Mouse (Mus musculus): Measurements from ENCODE around the gene Mcemp1. TPM values are rescaled to one million over a fixed set of nuclear protein-coding genes. Genes with fewer than 3 reads are reported as not detected.

The Mcemp1 gene
- polyA plus RNA-seq, 1 experiment from 2014 or later = 0.29 TPM

GRCm38 (mm10) chr8:3647561-3647960 lies 18.0 kb upstream of the Mcemp1 start:
- Histone ChIP-seq H3K4me3 (no peak overlapping the region), H3K36me3 (no peaks in the 10 kb centered on the region), H3K4me2 (no peak overlapping the region), H3K9me3 (replicated peaks) (no peaks in the 10 kb centered on the region), H3K9ac (no peak overlapping the region), H3K4me1 (replicated peaks) (no peaks in the 10 kb centered on the region), H3K27ac (no peak overlapping the region), H3K27me3 (no peaks in the 10 kb centered on the region)
- no peak for ATAC-seq (replicated peaks; ENCODE audit: insufficient number of reproducible peaks, insufficient read depth, low FRiP score, low read depth)
- WGBS = 66% methylated on average over 4 of the region's 4 CpGs

GRCm38 (mm10) chr8:3648268-3648667 lies 17.3 kb upstream of the Mcemp1 start:
- H3K27me3 ChIP-seq = no peaks in the 10 kb centered on the region
- no peak overlapping the region for H3K4me2 ChIP-seq
- H3K27ac ChIP-seq = no peak overlapping the region
- no peaks in the 10 kb centered on the region for H3K36me3 ChIP-seq
- no peak for ATAC-seq (replicated peaks; ENCODE audit: insufficient number of reproducible peaks, insufficient read depth, low FRiP score, low read depth)
- no peak overlapping the region for H3K9ac ChIP-seq
- no peaks in the 10 kb centered on the region for H3K4me1 ChIP-seq (replicated peaks)
- no peak overlapping the region for H3K4me3 ChIP-seq
- no peaks in the 10 kb centered on the region for H3K9me3 ChIP-seq (replicated peaks)
- 50% methylated on average over 2 of the region's 2 CpGs for WGBS

GRCm38 (mm10) chr8:3648990-3649389 lies 16.6 kb upstream of the Mcemp1 start:
- H3K9me3 ChIP-seq (replicated peaks) = no peaks in the 10 kb centered on the region
- no peaks in the 10 kb centered on the region for H3K27me3 ChIP-seq
- no peaks in the 10 kb centered on the region for H3K4me1 ChIP-seq (replicated peaks)
- H3K4me3 ChIP-seq = no peak overlapping the region
- H3K36me3 ChIP-seq = no peaks in the 10 kb centered on the region
- H3K9ac ChIP-seq = no peak overlapping the region
- no peak overlapping the region for H3K27ac ChIP-seq
- ATAC-seq (replicated peaks; ENCODE audit: insufficient number of reproducible peaks, insufficient read depth, low FRiP score, low read depth) = no peak
- H3K4me2 ChIP-seq = 0 out of 2 replicates have a peak overlapping the region, but pooled peaks have one; percentile 0
- 36% methylated on average over 1 of the region's 1 CpGs for WGBS

GRCm38 (mm10) chr8:3652845-3653244 lies 12.7 kb upstream of the Mcemp1 start:
- ATAC-seq (replicated peaks; ENCODE audit: insufficient number of reproducible peaks, insufficient read depth, low FRiP score, low read depth) = no peak
- Histone ChIP-seq H3K4me3 (no peak overlapping the region), H3K4me1 (replicated peaks) (no peaks in the 10 kb centered on the region; the same call in 1 of the 2 replicates), H3K27me3 (0 out of 2 replicates have a peak, but pooled peaks cover 4% of the 10 kb centered on the region), H3K9me3 (replicated peaks) (no peaks in the 10 kb centered on the region), H3K36me3 (no peaks in the 10 kb centered on the region), H3K27ac (no peak overlapping the region), H3K4me2 (no peak overlapping the region), H3K9ac (no peak overlapping the region)
- WGBS = 53% methylated on average over 3 of the region's 3 CpGs

- H3K4me3 ChIP-seq = no peak overlapping the region
- H3K36me3 ChIP-seq = no peaks in the 10 kb centered on the region
- H3K4me2 ChIP-seq = no peak overlapping the region
- no peak overlapping the region for H3K27ac ChIP-seq
- 0 out of 2 replicates have a peak, but pooled peaks cover 4% of the 10 kb centered on the region for H3K27me3 ChIP-seq
- ATAC-seq (replicated peaks; ENCODE audit: insufficient number of reproducible peaks, insufficient read depth, low FRiP score, low read depth) = no peak
- H3K4me1 ChIP-seq (replicated peaks) = no peaks in the 10 kb centered on the region; the same call in 1 of the 2 replicates
- WGBS = 62% methylated on average over 11 of the region's 11 CpGs
- H3K9me3 ChIP-seq (replicated peaks) = no peaks in the 10 kb centered on the region
- H3K9ac ChIP-seq = no peak overlapping the region
Measured at GRCm38 (mm10) chr8:3654726-3655508, 10.6 kb upstream of the Mcemp1 start.

GRCm38 (mm10) chr8:3655526-3655925 lies 10.0 kb upstream of the Mcemp1 start, which contains the start of gene Retn:
Gene Retn, plus strand, starts transcription at chr8:3655770.
- no peaks in the 10 kb centered on the region; the same call in 1 of the 2 replicates for H3K4me1 ChIP-seq (replicated peaks)
- no peaks in the 10 kb centered on the region for H3K36me3 ChIP-seq
- no peak within 1 kb of the TSS for H3K4me3 ChIP-seq
- no peak within 1 kb of the TSS for H3K9ac ChIP-seq
- no peak for ATAC-seq (replicated peaks; ENCODE audit: insufficient number of reproducible peaks, insufficient read depth, low FRiP score, low read depth)
- WGBS = 50% methylated on average over 3 of the region's 3 CpGs
- H3K27ac ChIP-seq = no peak within 1 kb of the TSS
- H3K9me3 ChIP-seq (replicated peaks) = no peaks in the 10 kb centered on the region
- no peak within 1 kb of the TSS for H3K4me2 ChIP-seq
- H3K27me3 ChIP-seq = 0 out of 2 replicates have a peak, but pooled peaks cover 4% of the 10 kb centered on the region

- H3K4me1 ChIP-seq (replicated peaks) = no peaks in the 10 kb centered on the region; the same call in 1 of the 2 replicates
- H3K27ac ChIP-seq = no peak overlapping the region
- 0 out of 2 replicates have a peak, but pooled peaks cover 4% of the 10 kb centered on the region for H3K27me3 ChIP-seq
- H3K4me2 ChIP-seq = no peak overlapping the region
- H3K4me3 ChIP-seq = no peak overlapping the region
- no peak overlapping the region for H3K9ac ChIP-seq
- WGBS = 30% methylated on average over 7 of the region's 7 CpGs
- H3K36me3 ChIP-seq = no peaks in the 10 kb centered on the region
- H3K9me3 ChIP-seq (replicated peaks) = no peaks in the 10 kb centered on the region
- ATAC-seq (replicated peaks; ENCODE audit: insufficient number of reproducible peaks, insufficient read depth, low FRiP score, low read depth) = no peak
Measured at GRCm38 (mm10) chr8:3656725-3657381, 8.7 kb upstream of the Mcemp1 start.

GRCm38 (mm10) chr8:3660889-3661288 lies 4.7 kb upstream of the Mcemp1 start:
- Histone ChIP-seq H3K9ac (no peak overlapping the region), H3K27ac (no peak overlapping the region), H3K4me2 (no peak overlapping the region), H3K36me3 (no peaks in the 10 kb centered on the region), H3K9me3 (replicated peaks) (no peaks in the 10 kb centered on the region), H3K27me3 (0 out of 2 replicates have a peak, but pooled peaks cover 4% of the 10 kb centered on the region), H3K4me1 (replicated peaks) (no peaks in the 10 kb centered on the region; the same call in 1 of the 2 replicates), H3K4me3 (no peak overlapping the region)
- WGBS = 62% methylated on average over 8 of the region's 8 CpGs
- ATAC-seq (replicated peaks; ENCODE audit: insufficient number of reproducible peaks, insufficient read depth, low FRiP score, low read depth) = no peak

- Histone ChIP-seq H3K27me3 (no peaks in the 10 kb centered on the region), H3K4me2 (no peak overlapping the region), H3K9me3 (replicated peaks) (no peaks in the 10 kb centered on the region), H3K27ac (no peak overlapping the region), H3K9ac (no peak overlapping the region), H3K4me1 (replicated peaks) (no peaks in the 10 kb centered on the region), H3K4me3 (no peak overlapping the region), H3K36me3 (no peaks in the 10 kb centered on the region)
- WGBS = 57% methylated on average over 5 of the region's 5 CpGs
- no peak for ATAC-seq (replicated peaks; ENCODE audit: insufficient number of reproducible peaks, insufficient read depth, low FRiP score, low read depth)
Measured at GRCm38 (mm10) chr8:3664405-3664804, 1.1 kb upstream of the Mcemp1 start.

GRCm38 (mm10) chr8:3670388-3670787 lies 4.8 kb downstream of the Mcemp1 start:
- no peak overlapping the region for H3K27ac ChIP-seq
- no peak for ATAC-seq (replicated peaks; ENCODE audit: insufficient number of reproducible peaks, insufficient read depth, low FRiP score, low read depth)
- H3K4me3 ChIP-seq = no peak overlapping the region
- H3K4me1 ChIP-seq (replicated peaks) = peaks cover 4% of the 10 kb centered on the region; the same call in 1 of the 2 replicates
- H3K4me2 ChIP-seq = no peak overlapping the region
- no peak overlapping the region for H3K9ac ChIP-seq
- WGBS = 72% methylated on average over 2 of the region's 2 CpGs
- no peaks in the 10 kb centered on the region for H3K27me3 ChIP-seq
- H3K9me3 ChIP-seq (replicated peaks) = no peaks in the 10 kb centered on the region
- no peaks in the 10 kb centered on the region for H3K36me3 ChIP-seq

GRCm38 (mm10) chr8:3671980-3672491 lies 6.5 kb downstream of the Mcemp1 start, which contains the start of gene Fcor:
Gene Fcor, minus strand, starts transcription at chr8:3672362.
- Histone ChIP-seq H3K27me3 (no peaks in the 10 kb centered on the region), H3K36me3 (no peaks in the 10 kb centered on the region), H3K9me3 (replicated peaks) (no peaks in the 10 kb centered on the region), H3K4me2 (peak within 1 kb of the TSS; percentile 95), H3K9ac (peak within 1 kb of the TSS; percentile 65), H3K4me3 (peak within 1 kb of the TSS; percentile 73), H3K27ac (peak within 1 kb of the TSS; percentile 54), H3K4me1 (replicated peaks) (peaks cover 10% of the 10 kb centered on the region)
- ATAC-seq (replicated peaks; ENCODE audit: insufficient number of reproducible peaks, insufficient read depth, low FRiP score, low read depth) = peak; percentile 73
- under 1% methylated on average over 23 of the region's 23 CpGs for WGBS

All from heart, embryonic 15.5 days (tissue).